Mouse (Mus musculus) myocyte (in vitro differentiated cells): ENCODE results near the gene Kcnj4.

Source experiments
- E2F4 ChIP-seq: IDR thresholded peaks from one replicate; pipeline ENCODE4 v1.6.1; 2011; ENCODE audit warnings: mild to moderate bottlenecking, control low read depth, moderate library complexity; ENCODE audit not compliant: insufficient read depth
- MYOD1 ChIP-seq, 3 experiments: IDR thresholded peaks; one replicate each; pipeline ENCODE4 v1.6.1; 2011; ENCODE audit warnings: control low read depth in 2 of 3, low read depth in 2 of 3, mild to moderate bottlenecking in 2 of 3, moderate library complexity in 1 of 3; ENCODE audit not compliant: insufficient read length in 2 of 3, control insufficient read depth in 1 of 3
- POLR2A ChIP-seq: IDR thresholded peaks from one replicate; pipeline ENCODE4 v1.6.1; 2011; ENCODE audit warnings: low read depth, mild to moderate bottlenecking, control low read depth, moderate library complexity; ENCODE audit not compliant: insufficient read length
- REST ChIP-seq: IDR thresholded peaks from one replicate; pipeline ENCODE4 v1.6.1; 2011; ENCODE audit warnings: mild to moderate bottlenecking, control low read depth, moderate library complexity; ENCODE audit not compliant: insufficient read depth, insufficient read length

DNA sequence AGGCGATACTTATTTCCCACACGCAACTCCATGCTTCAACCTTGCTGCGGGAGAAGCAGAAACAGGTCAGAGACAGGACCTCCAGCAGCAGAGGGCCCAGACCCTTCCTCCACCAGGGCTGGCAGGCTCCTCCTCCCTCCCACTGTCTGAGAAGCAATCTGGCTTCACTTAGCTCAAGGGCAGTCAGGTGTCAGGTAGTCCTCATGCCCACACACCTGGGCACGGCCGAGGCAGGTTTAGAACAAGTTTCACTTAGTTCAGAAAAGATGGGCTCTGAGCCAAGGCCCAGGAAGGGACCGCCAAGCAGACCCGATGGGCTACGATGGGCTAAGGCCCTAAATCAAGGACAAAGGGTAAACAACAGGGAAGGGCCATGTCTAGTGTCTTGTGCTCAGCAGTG, 66.2 kb downstream of the Kcnj4 start:
- TF ChIP-seq REST: no peak
- TF ChIP-seq MYOD1 (IDR thresholded peaks at IDR 0.05; ENCODE audit: control insufficient read depth in 1 of 3, insufficient read length in 2 of 3, low read depth in 2 of 3): no peak
- no peak for TF ChIP-seq POLR2A
- TF ChIP-seq E2F4: no peak
